ENCODE assay signal across 8 mouse cellular contexts in the genomic region with DNA sequence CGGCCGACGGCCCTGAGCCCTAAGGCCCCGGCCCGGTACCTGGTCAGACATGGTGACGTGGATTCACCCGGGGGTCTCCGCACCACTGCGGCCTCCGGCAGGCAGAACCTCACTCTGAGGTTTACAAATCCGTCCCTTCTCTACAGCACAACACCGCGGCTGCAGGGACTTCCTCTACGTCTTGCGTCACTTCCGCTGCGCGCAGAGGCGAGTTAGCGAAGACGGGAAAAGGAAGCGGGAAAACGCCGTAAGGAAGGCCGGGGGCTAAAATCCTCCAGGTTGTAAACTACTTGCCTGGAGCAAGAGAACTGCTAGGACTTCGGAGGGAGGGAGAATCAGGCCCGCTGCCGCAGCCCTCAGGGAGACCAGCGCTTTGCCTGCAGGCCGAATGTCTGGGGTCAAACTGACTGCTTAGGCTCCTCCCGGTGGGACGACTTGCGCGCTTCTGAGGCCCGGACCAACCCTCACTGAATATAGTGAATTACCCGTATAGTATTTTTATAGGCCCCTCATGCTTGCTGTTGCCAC. TPM values are rescaled to one million over a fixed set of nuclear protein-coding genes. Genes with fewer than 3 reads are reported as not detected.
DNase-seq lines count a peak whose midpoint lies in the region; ATAC-seq lines count a peak whose summit lies in the region.

A gene (minus strand): TSS at position 194 of the 528 bp plus-strand sequence.

- H3K4me3 ChIP-seq in hindbrain, embryonic 11.5 days (ENCODE audit: low read depth, low read length): peak within 1 kb of the TSS; percentile 95

- no peaks in the 10 kb centered on the region for H3K36me3 ChIP-seq in hindbrain, embryonic 11.5 days (ENCODE audit: control insufficient read depth, insufficient read depth, low read length)

- H3K27me3 ChIP-seq in hindbrain, embryonic 11.5 days (ENCODE audit: control insufficient read depth, insufficient read depth, low read length): no peaks in the 10 kb centered on the region

- no peaks in the 10 kb centered on the region for H3K4me1 ChIP-seq in hindbrain, embryonic 11.5 days (replicated peaks; ENCODE audit: control insufficient read depth, insufficient read depth, low read length)

- peak within 1 kb of the TSS; percentile 75 for H3K4me2 ChIP-seq in hindbrain, embryonic 11.5 days (replicated peaks; ENCODE audit: low read depth, low read length)

- peak within 1 kb of the TSS; percentile 83 for H3K9ac ChIP-seq in hindbrain, embryonic 11.5 days (ENCODE audit: low read depth, low read length)

- WGBS in hindbrain, embryonic 11.5 days: under 1% methylated on average over 35 of the region's 36 CpGs

- no peaks in the 10 kb centered on the region for H3K9me3 ChIP-seq in hindbrain, embryonic 11.5 days (ENCODE audit: control insufficient read depth, low read length)

- peak; percentile 82 for DNase-seq in Muller cell, postnatal 12 days (ENCODE audit: inconsistent ontology term)
- DNase-seq in cerebellum, adult 9-11 months: peak; percentile 86
- peak; percentile 77 to 91 for DNase-seq in frontal cortex, adult 2 months (ENCODE audit: extremely low spot score in 1 of 2, low spot score in 1 of 2)
- peak; percentile 94 for DNase-seq in hindbrain, embryonic 11.5 days (ENCODE audit: low spot score)
- peak; percentile 83 to 88 for DNase-seq in layer of hippocampus, postnatal 10 days (ENCODE audit: low spot score in 2 of 2)
- DNase-seq in lung, postnatal 10 days: peak; percentile 92
- DNase-seq in ovary, postnatal 36 days (ENCODE audit: low spot score): peak; percentile 83
- peak; percentile 86 for DNase-seq in thymus, postnatal 25 days

- ATAC-seq in hindbrain, embryonic 11.5 days (ENCODE audit: low FRiP score): peak; percentile 95

- H3K27ac ChIP-seq in hindbrain, embryonic 11.5 days (ENCODE audit: low read depth, low read length): peak within 1 kb of the TSS; percentile 79

RNA-seq across cellular contexts. Expression of the gene that starts here (rescaled TPM):
- polyA plus RNA-seq in frontal cortex, adult 2 months (2012; rRNA removed): 120 and 123 TPM in 2 replicates
- polyA plus RNA-seq in hindbrain, embryonic 11.5 days (2014; fragmentation: Nextera tagmentation; extraction: Ambion mirVana): 571 and 586 TPM in 2 replicates
- total RNA-seq in layer of hippocampus, postnatal 10 days (2021): 100 to 1,000 TPM; 103 to 105 TPM

Comparison
In these comparisons a context has a peak if more than half of its experiments do, and no peak if none do; other contexts are left out.
1. Peak in every context shown above with its lines: DNase-seq, ATAC-seq, H3K4me3 ChIP-seq and H3K27ac ChIP-seq.